Mouse (Mus musculus): Measurements from ENCODE around the gene Olfr1349. TPM values are rescaled to one million over a fixed set of nuclear protein-coding genes. Genes with fewer than 3 reads are reported as not detected.

Olfr1349 gene
- polyA plus RNA-seq (2014; fragmentation: Illumina TruSeq; extraction: RNeasy Lipid Tissue Mini Kit (QIAGEN cat#74804); ENCODE audit: low read depth, low replicate concordance): 0.29 TPM

GRCm38 (mm10) chr7:6522850-6523249 is at the start of gene Olfr1349:
Gene Olfr1349 (minus strand): TSS chr7:6522950.

GRCm38 (mm10) chr7:6564541-6564940 is 41.8 kb upstream of the Olfr1349 start, which contains the start of gene Olfr1350:
Gene Olfr1350 (plus strand): TSS chr7:6564841.

GRCm38 (mm10) chr7:6508648-6509047 is 14.1 kb downstream of the Olfr1349 start, which contains the start of gene Olfr1348:
Gene Olfr1348 (minus strand): TSS chr7:6508748.

GRCm38 (mm10) chr7:6499655-6500054 is 23.1 kb downstream of the Olfr1349 start, which contains the start of gene Olfr1347:
Gene Olfr1347 (minus strand): TSS chr7:6499755.

GRCm38 (mm10) chr7:6486841-6487240 is 35.9 kb downstream of the Olfr1349 start, which contains the start of gene Olfr5:
Gene Olfr5 (minus strand): TSS chr7:6486941.

GRCm38 (mm10) chr7:6466951-6467350 is 55.8 kb downstream of the Olfr1349 start, which contains the start of gene Olfr1346:
Gene Olfr1346 (plus strand): TSS chr7:6467101.

Other genes with a start within 250 kb of the Olfr1349 start
- 19.8 TPM for gene Zfp667, start 236.4 kb downstream of the Olfr1349 start, polyA plus RNA-seq (2014; fragmentation: Illumina TruSeq; extraction: RNeasy Lipid Tissue Mini Kit (QIAGEN cat#74804); ENCODE audit: low read depth, low replicate concordance)
- gene Zfp583, start 191.7 kb downstream of the Olfr1349 start, polyA plus RNA-seq (2014; fragmentation: Illumina TruSeq; extraction: RNeasy Lipid Tissue Mini Kit (QIAGEN cat#74804); ENCODE audit: low read depth, low replicate concordance): 7.7 TPM
- gene Gm3854, start 179.2 kb downstream of the Olfr1349 start, polyA plus RNA-seq (2014; fragmentation: Illumina TruSeq; extraction: RNeasy Lipid Tissue Mini Kit (QIAGEN cat#74804); ENCODE audit: low read depth, low replicate concordance): 3.0 TPM
- gene Zfp78, start 159.7 kb downstream of the Olfr1349 start, polyA plus RNA-seq (2014; fragmentation: Illumina TruSeq; extraction: RNeasy Lipid Tissue Mini Kit (QIAGEN cat#74804); ENCODE audit: low read depth, low replicate concordance): 18.0 TPM
- gene Zfp28, start 139.7 kb downstream of the Olfr1349 start, polyA plus RNA-seq (2014; fragmentation: Illumina TruSeq; extraction: RNeasy Lipid Tissue Mini Kit (QIAGEN cat#74804); ENCODE audit: low read depth, low replicate concordance): 9.9 TPM
- 2.9 TPM for gene Smim17, start 124.2 kb downstream of the Olfr1349 start, polyA plus RNA-seq (2014; fragmentation: Illumina TruSeq; extraction: RNeasy Lipid Tissue Mini Kit (QIAGEN cat#74804); ENCODE audit: low read depth, low replicate concordance)
- 3.3 TPM for gene Gm20715, start 112.7 kb downstream of the Olfr1349 start, polyA plus RNA-seq (2014; fragmentation: Illumina TruSeq; extraction: RNeasy Lipid Tissue Mini Kit (QIAGEN cat#74804); ENCODE audit: low read depth, low replicate concordance)
- not detected for gene Olfr1344, start 84.3 kb downstream of the Olfr1349 start, polyA plus RNA-seq (2014; fragmentation: Illumina TruSeq; extraction: RNeasy Lipid Tissue Mini Kit (QIAGEN cat#74804); ENCODE audit: low read depth, low replicate concordance)
- gene Olfr1336, start 66.8 kb downstream of the Olfr1349 start, polyA plus RNA-seq (2014; fragmentation: Illumina TruSeq; extraction: RNeasy Lipid Tissue Mini Kit (QIAGEN cat#74804); ENCODE audit: low read depth, low replicate concordance): 0.17 TPM
- gene Olfr1346, start 55.8 kb downstream of the Olfr1349 start, polyA plus RNA-seq (2014; fragmentation: Illumina TruSeq; extraction: RNeasy Lipid Tissue Mini Kit (QIAGEN cat#74804); ENCODE audit: low read depth, low replicate concordance): 0.07 TPM
- not detected for gene Olfr5, start 36.0 kb downstream of the Olfr1349 start, polyA plus RNA-seq (2014; fragmentation: Illumina TruSeq; extraction: RNeasy Lipid Tissue Mini Kit (QIAGEN cat#74804); ENCODE audit: low read depth, low replicate concordance)
- gene Olfr1347, start 23.2 kb downstream of the Olfr1349 start, polyA plus RNA-seq (2014; fragmentation: Illumina TruSeq; extraction: RNeasy Lipid Tissue Mini Kit (QIAGEN cat#74804); ENCODE audit: low read depth, low replicate concordance): not detected
- not detected for gene Olfr1348, start 14.2 kb downstream of the Olfr1349 start, polyA plus RNA-seq (2014; fragmentation: Illumina TruSeq; extraction: RNeasy Lipid Tissue Mini Kit (QIAGEN cat#74804); ENCODE audit: low read depth, low replicate concordance)
- gene Olfr1350, start 41.9 kb upstream of the Olfr1349 start, polyA plus RNA-seq (2014; fragmentation: Illumina TruSeq; extraction: RNeasy Lipid Tissue Mini Kit (QIAGEN cat#74804); ENCODE audit: low read depth, low replicate concordance): not detected
- gene Zim1, start 173.5 kb upstream of the Olfr1349 start, polyA plus RNA-seq (2014; fragmentation: Illumina TruSeq; extraction: RNeasy Lipid Tissue Mini Kit (QIAGEN cat#74804); ENCODE audit: low read depth, low replicate concordance): 0.10 TPM
- gene Peg3, start 207.5 kb upstream of the Olfr1349 start, polyA plus RNA-seq (2014; fragmentation: Illumina TruSeq; extraction: RNeasy Lipid Tissue Mini Kit (QIAGEN cat#74804); ENCODE audit: low read depth, low replicate concordance): 5.7 TPM
- gene Usp29, start 207.6 kb upstream of the Olfr1349 start, polyA plus RNA-seq (2014; fragmentation: Illumina TruSeq; extraction: RNeasy Lipid Tissue Mini Kit (QIAGEN cat#74804); ENCODE audit: low read depth, low replicate concordance): 0.74 TPM

Measured in testis, adult 10 weeks (tissue).